Mouse (Mus musculus) regulatory T cell (primary cell): ENCODE data around the gene A630095N17Rik.

Experiments
- in situ Hi-C: fragments of 300-600 bp; cut with MboI, MseI; formaldehyde crosslinking; loops from one replicate; pipeline ENCODE4 v1.15.1; 2025; ENCODE audit warnings: high pct_unique_total_duplicates

A630095N17Rik gene

GRCm38 (mm10) chr1:75216797-75217585 lies 14.9 kb downstream of the A630095N17Rik start:
- in situ Hi-C loops: loop anchor here (25.0 kb wide), 1 partner anchor 930 kb away; the partner anchor contains the start of genes Aamp, Gpbar1 and Pnkd

DNA sequence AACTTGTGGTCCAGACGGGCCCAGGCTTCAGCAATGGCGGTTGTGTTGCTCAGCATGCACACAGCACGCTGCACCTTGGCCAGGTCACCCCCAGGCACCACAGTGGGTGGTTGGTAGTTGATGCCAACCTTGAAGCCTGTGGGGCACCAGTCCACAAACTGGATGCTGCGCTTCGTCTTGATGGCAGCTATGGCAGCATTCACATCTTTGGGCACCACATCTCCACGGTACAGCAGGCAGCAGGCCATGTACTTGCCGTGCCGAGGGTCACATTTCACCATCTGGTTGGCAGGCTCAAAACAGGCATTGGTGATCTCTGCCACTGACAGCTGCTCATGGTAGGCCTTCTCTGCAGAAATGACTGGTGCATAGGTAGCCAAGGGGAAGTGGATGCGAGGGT lies 16.1 kb downstream of the A630095N17Rik start:
- in situ Hi-C loops: loop anchor here (25.0 kb wide), 1 partner anchor 928 kb away; the partner anchor contains the start of genes Aamp, Gpbar1 and Pnkd

DNA sequence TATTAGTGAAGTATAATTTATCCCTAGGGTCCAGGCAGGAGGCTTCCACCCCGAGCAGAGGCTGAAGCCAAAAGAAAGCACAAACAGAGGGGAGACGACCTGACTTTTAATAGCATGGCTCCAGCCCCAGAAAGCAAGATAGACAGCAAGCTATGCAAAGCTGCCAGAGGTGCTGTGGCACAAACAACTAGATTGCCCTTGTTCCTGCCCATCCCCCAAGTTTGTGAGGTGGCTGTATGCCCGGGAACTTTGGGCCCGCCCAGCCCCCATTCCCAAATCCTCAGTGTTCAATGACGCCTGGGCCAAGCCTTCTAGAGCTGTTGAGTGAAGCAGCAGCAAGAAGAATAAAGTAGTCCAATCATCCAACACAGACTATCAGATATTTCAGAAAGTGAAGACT lies 17.0 kb downstream of the A630095N17Rik start:
- in situ Hi-C loops: loop anchor here (5.0 to 25.0 kb wide), 2 partner anchors 78 to 928 kb away; partner anchors contain the start of genes Aamp, Gpbar1 and Pnkd

DNA sequence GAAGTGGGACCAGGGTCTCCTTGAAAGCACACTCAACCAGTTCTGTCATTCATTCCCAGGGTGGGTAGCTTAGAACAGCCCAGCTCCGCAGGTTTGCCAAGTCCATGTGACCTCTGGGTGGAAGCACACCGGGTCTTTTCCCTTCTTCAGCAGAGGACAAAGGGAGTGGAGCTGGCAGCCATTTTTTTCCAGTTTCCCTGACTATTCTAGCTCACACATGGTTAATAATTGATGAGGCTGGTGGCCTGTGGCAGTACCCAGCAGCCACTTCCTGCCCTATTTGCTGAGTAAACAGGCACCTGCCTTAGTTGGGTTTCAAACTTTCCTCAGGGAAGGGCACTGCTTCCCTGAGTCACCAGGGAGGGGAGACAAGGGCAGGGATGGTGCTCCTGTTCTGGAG lies 17.5 kb downstream of the A630095N17Rik start:
- in situ Hi-C loops: loop anchor here (5.0 to 25.0 kb wide), 2 partner anchors 77 to 927 kb away; partner anchors contain the start of genes Aamp, Gpbar1 and Pnkd

GRCm38 (mm10) chr1:75213096-75213495 lies 18.8 kb downstream of the A630095N17Rik start:
- in situ Hi-C loops: loop anchor here (5.0 to 25.0 kb wide), 2 partner anchors 76 to 926 kb away; partner anchors contain the start of genes Aamp, Gpbar1 and Pnkd

- in situ Hi-C loops: loop anchor here (5.0 to 25.0 kb wide), 2 partner anchors 75 to 925 kb away; partner anchors contain the start of genes Aamp, Gpbar1 and Pnkd
These were observed 19.4 kb downstream of the A630095N17Rik start for GRCm38 (mm10) chr1:75212542-75212941.

GRCm38 (mm10) chr1:75211141-75211708 lies 20.7 kb downstream of the A630095N17Rik start:
- in situ Hi-C loops: loop anchor here (5.0 to 25.0 kb wide), 2 partner anchors 74 to 924 kb away; partner anchors contain the start of genes Aamp, Gpbar1 and Pnkd

GRCm38 (mm10) chr1:75210136-75211087 lies 21.5 kb downstream of the A630095N17Rik start, which contains the start of the genes Glb1l and Stk16:
Gene Glb1l (minus strand): TSS chr1:75210813.
Gene Stk16 (plus strand): TSS chr1:75210838.
- in situ Hi-C loops: loop anchor here (5.0 to 25.0 kb wide), 2 partner anchors 73 to 923 kb away; partner anchors contain the start of genes Aamp, Gpbar1 and Pnkd

DNA sequence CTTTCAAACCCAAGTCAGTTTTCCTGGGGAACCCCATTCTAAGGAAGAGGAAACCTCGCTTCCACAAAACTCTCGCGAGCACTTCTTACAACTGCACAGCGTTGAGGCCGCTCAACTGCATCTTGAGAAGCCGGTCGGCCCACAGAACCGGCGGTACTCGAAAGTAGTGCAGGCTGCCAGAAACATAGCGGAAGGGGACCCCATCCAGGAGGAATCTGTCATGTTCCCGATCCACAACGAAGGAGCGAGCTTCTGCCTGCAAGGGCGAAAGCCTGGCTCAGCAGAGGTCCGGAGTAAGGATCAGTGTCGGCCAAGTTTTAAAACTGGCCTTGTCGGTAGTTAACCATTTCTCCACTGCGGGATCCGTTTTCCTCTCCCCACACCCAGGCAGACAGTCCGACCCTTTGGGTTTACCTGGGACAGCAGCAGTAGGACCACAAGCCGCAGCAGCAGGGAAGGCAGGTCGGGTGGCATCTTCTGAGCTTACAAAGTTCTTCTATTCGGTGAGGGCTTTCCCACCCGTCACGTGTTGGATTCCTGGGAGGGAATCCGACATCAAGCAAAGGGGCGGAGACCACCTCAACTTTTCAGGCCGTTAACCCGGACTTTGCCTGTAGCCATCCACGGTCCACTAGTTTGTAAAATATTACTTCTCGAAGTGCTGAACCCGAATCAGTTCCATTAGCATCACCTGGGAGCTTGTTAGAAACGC lies 22.8 kb downstream of the A630095N17Rik start:
- in situ Hi-C loops: loop anchor here (25.0 kb wide), 1 partner anchor 922 kb away; the partner anchor contains the start of genes Aamp, Gpbar1 and Pnkd

- in situ Hi-C loops: loop anchor here (25.0 kb wide), 1 partner anchor 914 kb away; the partner anchor contains the start of genes Aamp, Gpbar1 and Pnkd
These were observed 30.7 kb downstream of the A630095N17Rik start for GRCm38 (mm10) chr1:75201236-75201635.

GRCm38 (mm10) chr1:75192452-75192851 lies 39.5 kb downstream of the A630095N17Rik start:
- in situ Hi-C loops: no loop called here

DNA sequence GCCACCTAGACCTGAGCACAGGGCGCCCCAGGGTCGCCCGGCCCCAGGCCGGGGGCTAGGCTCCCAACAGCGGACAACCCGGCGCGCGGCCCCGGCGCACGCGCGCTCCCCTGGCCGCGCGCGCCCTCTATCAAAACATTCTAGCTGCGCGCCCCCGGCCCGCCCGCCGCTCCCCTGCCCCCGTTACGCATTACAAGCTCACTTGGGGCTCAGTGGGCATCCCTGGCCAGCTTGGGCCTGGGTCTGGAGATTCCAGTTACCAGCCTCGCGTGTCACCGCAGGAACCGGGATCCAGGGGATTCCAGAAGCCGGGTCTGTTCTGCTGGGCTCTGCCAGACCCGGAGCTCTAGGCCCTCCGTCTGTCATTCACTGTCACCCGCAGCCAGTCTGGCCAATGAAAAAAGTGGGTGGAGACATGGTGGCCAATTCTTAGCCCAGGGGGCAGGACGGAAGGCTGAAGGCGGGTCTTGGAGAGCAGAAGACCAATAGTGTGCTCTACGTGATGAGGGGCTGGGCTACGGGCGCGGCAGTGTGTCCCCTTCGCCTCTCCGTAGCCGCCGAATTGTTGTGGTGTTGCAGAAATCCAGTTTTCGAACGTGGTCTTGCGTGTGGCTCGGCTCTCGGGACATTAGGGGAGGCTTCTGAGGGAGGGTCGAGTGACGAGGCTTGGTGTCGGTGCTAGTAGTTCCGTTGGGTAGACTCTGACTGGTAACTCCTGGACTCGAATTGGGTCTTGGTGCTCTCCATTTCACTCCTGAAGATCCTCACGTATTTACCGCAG lies 40.1 kb downstream of the A630095N17Rik start, which contains the start of the genes Ankzf1 and Atg9a:
Gene Ankzf1, plus strand, starts transcription at position 530 of the 781 bp plus-strand sequence.
Gene Atg9a, minus strand, starts transcription at position 575 of the 781 bp plus-strand sequence.
- in situ Hi-C loops: no loop called here

GRCm38 (mm10) chr1:75191258-75191621 lies 40.7 kb downstream of the A630095N17Rik start:
- in situ Hi-C loops: no loop called here

- in situ Hi-C loops: no loop called here
These were observed 41.3 kb downstream of the A630095N17Rik start for GRCm38 (mm10) chr1:75190577-75190976.

GRCm38 (mm10) chr1:75187914-75188483 lies 43.9 kb downstream of the A630095N17Rik start:
- in situ Hi-C loops: loop anchor here (5.0 to 10.0 kb wide), 2 partner anchors 63 to 129 kb away; partner anchors contain the start of genes Dnpep and Nhej1

DNA sequence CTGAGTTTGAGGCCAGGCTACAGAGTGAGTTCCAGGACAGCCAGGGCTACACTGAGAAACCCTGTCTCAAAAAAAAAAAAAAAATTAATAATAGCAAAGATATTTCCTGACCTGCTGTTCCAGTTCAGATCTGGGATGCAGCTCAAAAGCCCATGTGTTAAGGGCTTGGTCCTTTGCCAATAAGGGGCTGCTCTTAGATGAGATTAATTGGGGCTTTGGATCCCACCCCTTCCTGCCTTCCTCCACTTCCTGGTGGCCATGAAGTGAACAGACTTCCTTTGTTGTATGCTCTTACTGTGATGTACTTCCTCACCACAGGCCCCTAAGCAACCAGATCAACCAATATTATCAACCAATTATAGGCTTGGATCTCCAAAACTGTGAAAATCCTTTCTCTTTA lies 44.8 kb downstream of the A630095N17Rik start:
- in situ Hi-C loops: loop anchor here (5.0 to 10.0 kb wide), 2 partner anchors 62 to 130 kb away; partner anchors contain the start of genes Dnpep and Nhej1

- in situ Hi-C loops: loop anchor here (5.0 to 10.0 kb wide), 2 partner anchors 61 to 132 kb away; partner anchors contain the start of genes Dnpep and Nhej1
These were observed 46.4 kb downstream of the A630095N17Rik start for GRCm38 (mm10) chr1:75185495-75185894.

DNA sequence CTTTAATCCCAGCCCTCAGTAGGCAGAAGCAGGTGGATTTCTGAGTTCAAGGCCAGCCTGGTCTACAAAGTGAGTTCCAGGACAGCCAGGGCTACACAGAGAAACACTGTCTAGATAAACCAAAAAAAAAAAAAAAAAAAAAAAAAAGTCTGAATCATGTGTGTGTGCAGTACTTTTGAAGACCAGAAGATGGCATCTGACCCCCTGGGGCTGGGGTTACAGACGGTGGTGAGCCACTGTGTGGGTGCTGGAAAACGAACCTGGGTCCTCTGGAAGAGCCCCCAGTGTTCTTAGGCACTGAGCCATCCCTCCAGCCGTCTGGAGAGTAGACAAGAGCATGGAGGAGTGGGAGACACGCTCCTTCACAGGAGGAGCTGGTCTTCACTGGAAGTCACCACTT lies 49.7 kb downstream of the A630095N17Rik start:
- in situ Hi-C loops: loop anchor here (10.0 kb wide), 1 partner anchor 57 kb away; the partner anchor contains the start of gene Nhej1
